Mouse (Mus musculus) Patski (cell line): ENCODE data around the gene Eno2. TPM values are rescaled to one million over a fixed set of nuclear protein-coding genes. Genes with fewer than 3 reads are reported as not detected.
"Not testable (repeated sequence)": the region's sequence is repeated elsewhere in the genome, so short reads cannot be mapped to it uniquely, and the experiment has no call there.

Experiments used
- ATAC-seq: fragments of 100-300 bp; one replicate; pipeline ENCODE4 v1.8.0; 2021
- CTCF ChIA-PET: fragments of 350-600 bp; sonication (Branson Sonifier 250); formaldehyde crosslinking; loops from one replicate; lab custom pipeline; 2022; ENCODE audit warnings: inconsistent platforms; lab: Charles Lee
- POLR2A ChIA-PET: fragments of 350-600 bp; sonication (Branson Sonifier 250); formaldehyde crosslinking; loops from one replicate; lab custom pipeline; 2022; ENCODE audit warnings: antibody characterized with exemption, inconsistent platforms; lab: Charles Lee
- DNase-seq: peaks from one replicate; pipeline ENCODE4 v3.0.0-alpha.2; 2011; ENCODE audit warnings: low read depth, low spot score
- H3K27me3 ChIP-seq: fragments of 371-371 bp; one replicate; pipeline ENCODE4 v1.5.1; 2021
- CTCF ChIP-seq: fragments of 100-300 bp; IDR thresholded peaks from one replicate; pipeline ENCODE4 v1.5.1; 2021
- in situ Hi-C: fragments of 300-500 bp; cut with MboI; formaldehyde crosslinking; loops from 3 replicates; pipeline ENCODE4 v1.11.1; 2018; ENCODE audit warnings: low pct_unique_long_range_greater_than_20kb, mixed read lengths
- polyA plus RNA-seq: library from polyadenylated mRNA; unstranded; gene quantifications from one replicate; pipeline ENCODE4 v1.2.3, GENCODE M21; 2021

Eno2 gene
- polyA plus RNA-seq, 1 experiment from 2014 or later: 25.8 TPM

DNA sequence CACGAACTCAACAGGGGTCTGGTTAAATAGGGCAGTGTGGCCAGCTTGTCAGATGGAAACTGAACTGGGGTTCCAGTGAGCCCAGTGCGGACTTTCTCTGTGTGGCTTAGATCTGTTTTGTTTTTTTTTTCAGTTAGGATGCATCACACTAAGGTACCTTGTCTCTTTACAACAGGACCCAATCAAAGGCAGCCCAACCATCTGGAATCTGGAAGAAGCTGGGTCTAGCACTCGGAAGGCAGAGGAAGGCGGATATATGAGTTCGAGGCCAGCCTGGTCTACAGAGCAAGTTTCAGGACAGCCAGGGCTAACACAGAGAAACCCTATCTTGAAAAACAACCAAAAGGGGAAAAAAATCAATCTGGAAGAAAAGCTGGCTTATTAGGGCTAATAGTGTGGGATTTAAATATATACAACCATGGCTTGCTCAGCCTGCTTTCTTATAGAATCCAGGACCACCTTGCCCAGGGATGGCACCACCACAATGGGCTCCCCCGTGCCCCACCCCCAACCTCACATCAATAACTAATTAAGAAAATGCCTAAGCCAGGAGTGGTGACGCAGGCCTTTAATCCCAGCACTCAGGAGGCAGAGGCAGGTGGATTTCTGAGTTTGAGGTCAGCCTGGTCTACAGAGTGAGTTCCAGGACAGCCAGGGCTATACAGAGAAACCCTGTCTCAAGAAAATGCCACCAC lies 37.1 kb upstream of the Eno2 start:
- ATAC-seq (no peak), DNase-seq (no peak)
- no peak for TF ChIP-seq CTCF
- no peaks in the 10 kb centered on the region for H3K27me3 ChIP-seq
- ChIA-PET POLR2A (interaction anchor here (0.6 to 1.5 kb wide), 6 partner anchors 13 to 113 kb away, joined by 3 to 6 read pairs (median 4); no protein-coding TSS in a partner anchor), CTCF (interaction anchor here (0.7 to 2.1 kb wide), 4 partner anchors 10 to 354 kb away, joined by 3 to 7 read pairs (median 4); no protein-coding TSS in a partner anchor)
- in situ Hi-C loops: no loop called here

DNA sequence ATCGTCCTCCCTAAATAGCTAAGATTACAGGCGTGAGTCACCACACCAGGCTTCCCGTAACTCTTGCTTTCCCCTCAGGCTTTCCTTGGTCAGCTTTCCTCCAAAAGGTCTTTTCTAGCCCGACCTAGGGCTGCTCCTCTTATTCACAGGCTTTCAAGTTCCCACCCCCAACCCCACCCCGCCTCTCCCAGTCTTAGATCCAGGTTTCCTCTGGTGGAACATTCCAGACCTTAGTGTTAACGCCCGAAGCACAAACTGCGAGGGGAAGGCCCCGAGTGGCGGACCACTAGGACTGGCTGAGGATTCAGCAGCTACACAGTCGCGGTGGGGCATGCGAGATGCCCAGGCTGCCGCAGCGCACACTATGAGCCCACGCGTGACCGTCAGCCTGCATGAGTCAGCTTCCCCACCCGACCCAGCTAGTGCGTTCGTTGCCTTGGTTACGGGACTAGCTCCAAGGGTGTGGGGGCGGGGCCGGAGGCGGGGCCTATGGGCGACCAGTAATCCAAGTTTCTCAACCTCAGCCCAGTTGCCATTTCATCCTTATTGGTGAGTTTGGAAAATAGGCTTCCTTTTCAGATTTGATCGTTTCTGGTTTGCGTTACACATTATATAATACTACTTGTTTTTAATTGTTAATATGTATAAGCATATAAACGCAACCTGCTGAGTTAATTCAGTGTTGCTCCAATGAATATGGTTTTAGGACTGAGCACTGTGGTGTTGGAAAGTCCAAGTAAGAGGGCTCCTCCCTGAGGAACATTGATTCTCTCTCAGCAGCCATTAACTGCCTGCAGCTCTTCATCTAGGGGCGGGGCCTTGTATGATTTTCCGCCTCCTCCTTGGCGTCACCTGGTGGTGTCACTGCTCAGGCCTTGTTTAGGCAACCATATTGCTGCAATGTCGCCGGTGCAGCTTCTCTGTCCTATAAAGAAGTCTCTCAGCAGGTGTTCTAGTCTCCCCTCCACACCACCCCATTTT lies 36.2 kb upstream of the Eno2 start:
- ChIA-PET POLR2A (interaction anchor here (0.6 to 1.4 kb wide), 9 partner anchors 8 to 112 kb away, joined by 3 to 7 read pairs (median 4); partner anchors contain the start of genes Cdca3 and Usp5), CTCF (interaction anchor here (0.7 to 2.1 kb wide), 6 partner anchors 10 to 355 kb away, joined by 3 to 7 read pairs (median 4); no protein-coding TSS in a partner anchor)
- DNase-seq (peak; percentile 70), ATAC-seq (peak; percentile 66)
- no peaks in the 10 kb centered on the region for H3K27me3 ChIP-seq
- in situ Hi-C loops: no loop called here
- no peak for TF ChIP-seq CTCF

DNA sequence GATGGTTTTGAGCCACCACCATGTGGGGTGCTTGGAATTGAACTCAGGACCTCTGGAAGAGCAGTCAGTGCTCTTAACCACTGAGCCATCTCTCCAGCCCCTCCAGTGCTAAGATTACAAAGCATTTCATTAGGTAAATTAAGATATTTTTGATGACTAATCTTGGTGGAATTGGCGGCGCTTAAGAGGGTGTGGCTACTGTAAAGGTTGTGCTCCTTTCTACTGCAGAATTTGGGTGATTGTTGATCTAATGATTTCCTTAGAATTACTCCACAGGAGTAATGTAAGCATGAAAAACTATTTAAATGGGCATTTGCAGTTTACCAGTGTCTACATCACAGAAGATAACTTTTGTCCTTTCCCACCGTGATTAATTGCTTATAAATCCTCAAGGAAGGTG lies 34.9 kb upstream of the Eno2 start:
- ChIA-PET POLR2A (no interaction called here), CTCF (interaction anchor here (1.3 kb wide), 1 partner anchor 45 kb away, joined by 4 read pairs; no protein-coding TSS in a partner anchor)
- in situ Hi-C loops: no loop called here
- H3K27me3 ChIP-seq: no peaks in the 10 kb centered on the region
- no peak for TF ChIP-seq CTCF
- DNase-seq (no peak), ATAC-seq (no peak)

DNA sequence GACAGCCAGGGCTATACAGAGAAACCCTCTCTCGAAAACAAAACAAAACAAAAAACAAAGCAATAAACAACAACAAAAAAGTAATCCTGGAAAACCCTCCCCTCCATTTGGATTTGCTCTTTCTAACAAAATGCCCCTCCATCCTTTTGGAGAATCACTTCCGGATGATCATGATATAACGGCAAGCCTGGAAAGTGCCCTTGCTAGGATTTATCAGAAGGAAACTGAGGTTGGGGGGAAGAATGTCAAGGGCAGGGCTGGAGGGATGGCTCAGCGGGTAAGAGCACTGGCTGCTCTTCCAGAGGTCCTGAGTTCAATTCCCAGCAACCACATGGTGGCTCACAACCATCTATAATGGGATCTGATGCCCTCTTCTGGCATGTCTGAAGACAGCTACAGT lies 34.2 kb upstream of the Eno2 start:
- H3K27me3 ChIP-seq, ATAC-seq, POLR2A ChIA-PET, in situ Hi-C loops, DNase-seq: not testable (repeated sequence)
- CTCF ChIA-PET: interaction anchor here (1.3 kb wide), 1 partner anchor 44 kb away, joined by 4 read pairs; no protein-coding TSS in a partner anchor

DNA sequence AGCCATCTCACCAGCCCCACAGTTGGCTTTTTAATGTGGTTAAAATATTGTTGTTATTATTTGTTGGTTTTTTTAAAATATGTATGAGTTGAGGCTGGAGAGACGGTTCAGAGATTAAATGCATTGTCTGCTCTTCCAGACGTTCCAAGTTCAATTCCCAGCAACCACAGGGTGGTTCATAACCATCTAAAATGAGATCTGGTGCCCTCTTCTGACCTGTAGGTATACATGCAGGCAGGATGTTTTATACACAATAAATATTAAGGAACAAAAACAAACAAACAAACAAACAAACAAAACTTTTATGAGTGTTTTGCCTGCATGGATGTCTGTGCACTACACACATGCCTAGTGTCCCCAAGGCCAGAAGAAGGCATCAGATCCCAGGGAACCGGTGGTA lies 33.6 kb upstream of the Eno2 start:
- ChIA-PET POLR2A (no interaction called here), CTCF (interaction anchor here (1.3 to 1.5 kb wide), 2 partner anchors 10 to 43 kb away, joined by 4 to 9 read pairs; no protein-coding TSS in a partner anchor)
- no peak for TF ChIP-seq CTCF
- no peaks in the 10 kb centered on the region for H3K27me3 ChIP-seq
- no peak for DNase-seq
- ATAC-seq: no peak
- in situ Hi-C loops: no loop called here

DNA sequence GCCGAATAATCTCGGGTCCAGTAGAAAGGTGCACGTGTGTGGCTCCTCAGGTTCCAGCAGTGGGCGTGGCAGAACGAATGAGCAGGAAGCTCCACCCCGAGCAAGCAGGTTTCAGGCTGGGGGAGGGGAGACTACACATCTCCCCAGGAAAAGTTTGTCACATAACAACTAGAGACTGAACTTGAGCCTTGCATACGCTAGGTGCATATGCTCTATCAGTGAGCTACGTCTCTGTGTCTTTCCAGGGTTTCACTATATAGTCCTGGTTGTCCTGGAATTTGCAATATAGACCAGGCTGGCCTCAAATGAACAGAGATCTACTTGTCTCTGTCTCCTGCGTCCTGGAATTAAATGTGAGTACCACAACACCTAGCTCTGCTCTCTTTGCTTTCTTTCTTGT lies 32.9 kb upstream of the Eno2 start:
- DNase-seq, ATAC-seq, in situ Hi-C loops, POLR2A ChIA-PET, H3K27me3 ChIP-seq: not testable (repeated sequence)
- CTCF ChIA-PET: interaction anchor here (1.5 kb wide), 1 partner anchor 9 kb away, joined by 9 read pairs; no protein-coding TSS in a partner anchor

DNA sequence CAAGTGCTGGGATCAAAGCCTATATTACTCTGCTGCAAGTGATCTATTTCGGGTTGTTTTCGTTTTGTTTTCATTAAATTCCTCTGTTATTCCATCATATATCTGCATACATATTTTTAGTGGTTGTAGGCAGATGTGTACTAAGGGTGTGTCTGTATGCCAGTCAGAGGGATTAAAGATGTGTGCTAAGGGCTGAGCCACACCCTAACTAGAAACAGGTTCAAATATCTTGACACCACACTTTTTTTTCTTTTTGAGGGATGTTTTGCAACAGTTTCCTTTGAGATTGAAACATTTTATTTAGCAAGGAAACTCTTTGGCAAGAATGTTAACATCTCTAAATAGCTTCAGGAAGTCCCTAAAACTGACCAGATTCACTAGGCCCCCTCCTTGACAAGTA lies 26.7 kb upstream of the Eno2 start:
- in situ Hi-C loops: no loop called here
- CTCF ChIA-PET: interaction anchor here (1.4 to 2.1 kb wide), 3 partner anchors 9 to 15 kb away, joined by 4 to 7 read pairs (median 5); no protein-coding TSS in a partner anchor
- no peaks in the 10 kb centered on the region for H3K27me3 ChIP-seq
- TF ChIP-seq CTCF: no peak
- ATAC-seq (no peak), DNase-seq (no peak)
- POLR2A ChIA-PET: no interaction called here

DNA sequence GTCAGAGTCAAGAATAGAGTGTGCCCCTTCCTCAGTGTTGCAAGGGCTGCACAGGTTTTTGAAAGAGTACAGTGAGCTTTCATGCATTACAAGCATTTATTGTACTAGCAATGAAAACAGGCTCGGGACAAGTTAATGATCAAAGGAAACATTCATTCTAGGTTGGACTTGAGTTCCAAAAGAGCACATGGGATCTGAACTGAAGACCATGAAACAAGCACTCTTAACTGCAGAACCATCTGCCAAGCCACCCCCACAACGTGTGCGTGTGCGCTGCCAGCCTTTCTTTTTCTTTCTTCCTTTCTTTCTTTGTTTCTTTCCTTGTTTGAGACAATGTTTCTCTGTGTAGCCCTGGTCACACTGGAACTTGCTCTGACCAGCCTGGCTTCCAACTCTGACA lies 26.3 kb upstream of the Eno2 start:
- TF ChIP-seq CTCF: no peak
- DNase-seq: no peak
- in situ Hi-C loops: no loop called here
- ChIA-PET CTCF (interaction anchor here (1.4 to 2.1 kb wide), 3 partner anchors 10 to 16 kb away, joined by 4 to 7 read pairs (median 5); no protein-coding TSS in a partner anchor), POLR2A (no interaction called here)
- no peak for ATAC-seq
- H3K27me3 ChIP-seq: no peaks in the 10 kb centered on the region

DNA sequence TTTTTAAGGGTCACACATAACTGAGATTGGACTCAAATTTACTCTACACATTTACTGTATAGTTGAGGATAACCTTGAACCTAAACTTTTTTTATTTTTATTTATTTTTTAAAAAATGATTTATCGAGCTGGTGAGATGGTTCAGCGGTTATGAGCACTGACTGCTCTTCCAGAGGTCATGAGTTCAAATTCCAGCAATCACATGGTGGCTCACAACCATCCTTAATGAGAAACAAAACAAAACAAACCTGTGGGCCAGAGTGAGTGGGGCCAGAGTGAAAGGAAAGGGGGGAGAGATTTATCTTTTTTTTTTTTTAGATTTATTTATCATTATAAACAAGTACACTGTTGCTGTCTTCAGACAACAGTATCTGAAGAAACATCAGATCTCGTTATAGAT lies 22.4 kb upstream of the Eno2 start:
- TF ChIP-seq CTCF: no peak
- CTCF ChIA-PET: interaction anchor here (2.7 kb wide), 1 partner anchor 11 kb away, joined by 9 read pairs; no protein-coding TSS in a partner anchor
- no peak for ATAC-seq
- in situ Hi-C loops: no loop called here
- POLR2A ChIA-PET: interaction anchor here (1.4 kb wide), 1 partner anchor 16 kb away, joined by 3 read pairs; no protein-coding TSS in a partner anchor
- no peak for DNase-seq
- H3K27me3 ChIP-seq: no peaks in the 10 kb centered on the region

DNA sequence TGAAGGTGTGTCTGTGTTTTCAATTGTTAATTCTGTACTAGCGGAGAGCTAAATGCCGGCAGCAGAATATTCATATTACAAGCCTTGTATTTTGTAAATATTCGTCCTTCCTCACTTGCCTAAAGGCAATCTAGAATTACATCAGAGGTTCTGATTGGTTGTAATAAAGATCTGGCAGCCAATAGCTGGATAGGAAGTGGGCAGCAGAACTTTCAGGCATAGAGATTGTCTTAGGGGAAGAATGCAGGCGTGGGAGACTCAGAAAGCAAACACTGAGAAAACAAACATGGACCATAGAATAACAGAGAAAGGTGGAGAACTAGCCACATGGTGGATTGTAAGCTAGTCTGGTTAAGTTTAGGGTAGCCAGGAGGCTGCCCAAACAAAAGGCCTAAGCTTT lies 20.6 kb upstream of the Eno2 start:
- TF ChIP-seq CTCF: no peak
- in situ Hi-C loops: no loop called here
- DNase-seq (no peak), ATAC-seq (no peak)
- no peaks in the 10 kb centered on the region for H3K27me3 ChIP-seq
- ChIA-PET CTCF (no interaction called here), POLR2A (no interaction called here)
